Mouse (Mus musculus) limb, embryonic 12.5 days (tissue): Measurements from ENCODE around the gene Sppl2a. TPM values are rescaled to one million over a fixed set of nuclear protein-coding genes. Genes with fewer than 3 reads are reported as not detected.

ENCODE experiments used
- ATAC-seq: fragments of 200-750 bp; cut with Nextera tagmentation; 2 replicates; pipeline ENCODE4 v1.8.0; 2017; ENCODE audit warnings: low read depth, moderate TSS enrichment; ENCODE audit not compliant: insufficient number of reproducible peaks, insufficient read depth, low FRiP score, low TSS enrichment
- H3K27ac ChIP-seq: fragments of 300-500 bp; sonication (generic); 2 replicates; pipeline ENCODE4 v1.5.1; 2016; ENCODE audit warnings: mild to moderate bottlenecking, moderate library complexity
- H3K27me3 ChIP-seq: fragments of 300-500 bp; sonication (generic); 2 replicates; pipeline ENCODE4 v1.6.1; 2016; ENCODE audit warnings: mild to moderate bottlenecking, moderate library complexity
- H3K36me3 ChIP-seq: fragments of 300-500 bp; sonication (generic); 2 replicates; pipeline ENCODE4 v1.6.1; 2016; ENCODE audit warnings: mild to moderate bottlenecking, moderate library complexity
- H3K4me1 ChIP-seq: fragments of 300-500 bp; sonication (generic); replicated peaks from 2 replicates; pipeline ENCODE4 v1.6.1; 2016
- H3K4me2 ChIP-seq: fragments of 300-500 bp; sonication (generic); 2 replicates; pipeline ENCODE4 v1.6.1; 2016; ENCODE audit warnings: mild to moderate bottlenecking, moderate library complexity
- H3K4me3 ChIP-seq: fragments of 300-500 bp; sonication (generic); replicated peaks from 2 replicates; pipeline ENCODE4 v1.5.1; 2016; ENCODE audit warnings: mild to moderate bottlenecking
- H3K9ac ChIP-seq: fragments of 300-500 bp; sonication (generic); replicated peaks from 2 replicates; pipeline ENCODE4 v1.6.1; 2016; ENCODE audit warnings: mild to moderate bottlenecking, moderate library complexity
- H3K9me3 ChIP-seq: fragments of 300-500 bp; sonication (generic); 2 replicates; pipeline ENCODE4 v1.6.1; 2016; ENCODE audit warnings: mild to moderate bottlenecking, moderate library complexity
- WGBS: fragments of 180-500 bp; shearing (Covaris S2); methylation state at CpG from one replicate; pipeline ENCODE4 v1.1.7; 2016; 5-methylcytosine and 5-hydroxymethylcytosine counted together
- microRNA-seq: library from miRNA; unstranded; fragments of <30 nt; microRNA quantifications from one replicate; pipeline ENCODE4, GENCODE M21; 2017
- polyA plus RNA-seq: library from polyadenylated mRNA; unstranded; fragments of >200 nt; fragmentation: Nextera tagmentation; extraction: Ambion mirVana; gene quantifications from 2 replicates; pipeline ENCODE4 v1.2.1, GENCODE M21; 2016

Sppl2a gene
- polyA plus RNA-seq, 1 experiment from 2014 or later: 42.8 TPM

DNA sequence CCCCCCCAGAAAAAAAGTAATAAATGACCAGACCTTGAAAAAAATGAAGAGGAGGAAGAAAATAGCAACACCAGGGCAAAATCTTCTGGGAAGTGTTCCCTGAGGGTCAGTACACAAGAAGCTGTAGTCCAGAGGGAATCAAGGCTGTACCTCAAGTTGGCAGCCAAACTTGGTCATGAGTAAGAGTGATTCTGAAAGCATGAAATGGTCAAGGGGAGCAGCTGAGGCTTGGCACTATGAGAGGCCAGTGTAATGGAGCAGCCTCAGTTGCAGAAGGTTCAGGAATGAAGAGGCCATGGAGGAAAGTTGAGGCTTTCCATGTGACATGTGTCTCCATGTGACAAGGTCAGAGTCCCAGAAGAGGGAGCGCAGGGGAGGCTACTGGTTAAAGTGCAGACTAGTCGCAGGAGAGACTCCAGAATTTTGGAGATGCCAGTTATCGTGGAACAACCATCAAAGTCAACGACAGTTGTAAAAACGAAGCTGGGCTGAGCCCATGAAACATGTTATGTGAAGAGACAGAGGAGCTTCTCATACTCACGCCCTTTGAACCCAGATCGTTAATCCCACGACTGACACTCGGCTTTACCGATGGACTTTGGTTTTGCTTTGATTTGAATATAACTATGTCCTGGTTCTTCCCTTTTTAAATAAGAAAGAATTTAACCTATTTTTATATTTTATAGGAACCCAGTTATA lies 67.4 kb downstream of the Sppl2a start:
- WGBS: 89% methylated on average over 10 of the region's 10 CpGs
- no peaks in the 10 kb centered on the region for H3K27me3 ChIP-seq
- H3K36me3 ChIP-seq: no peaks in the 10 kb centered on the region
- no peak overlapping the region for H3K9ac ChIP-seq
- peaks cover 9% of the 10 kb centered on the region; the same call in 1 of the 2 replicates for H3K4me1 ChIP-seq
- no peak overlapping the region for H3K27ac ChIP-seq
- no peak for ATAC-seq
- no peak overlapping the region for H3K4me2 ChIP-seq
- H3K4me3 ChIP-seq: no peak overlapping the region
- H3K9me3 ChIP-seq: no peaks in the 10 kb centered on the region

DNA sequence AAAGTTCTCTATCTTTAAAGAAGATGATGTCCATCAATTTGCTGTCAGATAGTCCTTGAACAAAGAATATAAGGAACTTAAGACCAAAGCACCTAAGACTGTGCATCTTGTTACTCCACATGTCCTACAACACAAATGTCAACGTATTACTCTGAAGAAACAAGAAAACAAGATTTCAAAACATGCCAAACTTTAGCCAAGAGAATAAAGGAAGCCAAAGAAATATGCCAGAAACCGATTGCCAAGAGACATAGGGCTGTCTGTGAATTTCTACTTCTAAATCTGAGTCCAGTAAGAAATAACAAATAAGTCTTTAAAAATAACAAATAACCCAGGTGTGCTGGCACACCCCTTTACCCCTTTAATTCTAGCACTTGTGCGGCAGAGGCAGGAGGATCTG lies 68.0 kb downstream of the Sppl2a start:
- Histone ChIP-seq H3K9me3 (no peaks in the 10 kb centered on the region), H3K36me3 (no peaks in the 10 kb centered on the region), H3K4me2 (no peak overlapping the region), H3K27me3 (no peaks in the 10 kb centered on the region), H3K9ac (no peak overlapping the region), H3K27ac (no peak overlapping the region), H3K4me1 (peaks cover 7% of the 10 kb centered on the region; the same call in 1 of the 2 replicates), H3K4me3 (no peak overlapping the region)
- 87% methylated on average over 3 of the region's 3 CpGs for WGBS
- no peak for ATAC-seq

DNA sequence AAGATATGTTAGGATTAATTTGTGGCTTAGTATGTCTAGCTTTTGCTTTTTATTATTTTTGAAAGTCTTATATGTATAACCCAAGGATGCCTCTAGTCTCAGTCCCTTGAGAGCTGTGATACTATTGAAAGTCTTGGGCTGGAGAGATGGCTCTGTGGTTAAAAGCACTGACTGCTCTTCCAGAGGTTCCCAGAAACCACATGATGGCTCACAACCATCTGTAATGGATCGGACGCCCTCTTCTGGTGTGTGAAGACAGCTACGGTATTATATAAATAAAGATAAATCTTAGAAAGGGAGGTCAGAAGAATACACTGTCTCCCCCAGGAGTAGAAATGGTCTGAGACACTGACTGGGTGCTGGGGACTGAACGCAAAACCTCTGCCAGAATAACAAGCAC lies 88.3 kb downstream of the Sppl2a start:
- no peak overlapping the region for H3K4me2 ChIP-seq
- H3K36me3 ChIP-seq: peaks cover 59% of the 10 kb centered on the region
- no peak overlapping the region for H3K27ac ChIP-seq
- ATAC-seq: no peak
- no peaks in the 10 kb centered on the region for H3K9me3 ChIP-seq
- no peak overlapping the region for H3K9ac ChIP-seq
- no peak overlapping the region for H3K4me3 ChIP-seq
- H3K4me1 ChIP-seq: no peaks in the 10 kb centered on the region
- no peaks in the 10 kb centered on the region for H3K27me3 ChIP-seq
- 89% methylated on average over 4 of the region's 4 CpGs for WGBS

Small RNA genes within 50 kb of the gene (microRNA-seq; reads per million reads assigned to microRNA genes)
- gene Mir3473g: not detected

Other genes starting within 250 kb of the Sppl2a start
- gene Usp8, start 225.9 kb downstream of the Sppl2a start, polyA plus RNA-seq: 39.1 and 44.8 TPM in 2 replicates
- gene Usp50, start 149.8 kb downstream of the Sppl2a start, polyA plus RNA-seq: 2.9 and 4.1 TPM in 2 replicates
- gene Trpm7, start 57.0 kb downstream of the Sppl2a start, polyA plus RNA-seq: 59.2 and 63.4 TPM in 2 replicates
- 12.3 and 13.8 TPM in 2 replicates for gene Ap4e1, start 75.5 kb upstream of the Sppl2a start, polyA plus RNA-seq
- 35.6 and 40.2 TPM in 2 replicates for gene Blvra, start 137.4 kb upstream of the Sppl2a start, polyA plus RNA-seq
- gene Ncaph, start 200.7 kb upstream of the Sppl2a start, polyA plus RNA-seq: 112 TPM in 2 replicates
- 20.8 and 23.0 TPM in 2 replicates for gene Itpripl1, start 210.2 kb upstream of the Sppl2a start, polyA plus RNA-seq